Mouse (Mus musculus) heart, embryonic 10.5 days (tissue): ENCODE results near the gene Slamf7. TPM values are rescaled to one million over a fixed set of nuclear protein-coding genes. Genes with fewer than 3 reads are reported as not detected.

ENCODE experiments used
- DNase-seq: peaks from one replicate; pipeline ENCODE4 v3.0.0-alpha.2; 2017; ENCODE audit warnings: low spot score
- H3K27ac ChIP-seq: fragments of 300-500 bp; sonication (generic); 2 replicates; pipeline ENCODE4 v1.5.1; 2016; ENCODE audit warnings: mild to moderate bottlenecking
- H3K27me3 ChIP-seq: fragments of 300-500 bp; sonication (generic); 2 replicates; pipeline ENCODE4 v1.6.1; 2016; ENCODE audit warnings: mild to moderate bottlenecking; ENCODE audit not compliant: poor library complexity, insufficient read depth, severe bottlenecking
- H3K36me3 ChIP-seq: fragments of 300-500 bp; sonication (generic); 2 replicates; pipeline ENCODE4 v1.6.1; 2016; ENCODE audit warnings: mild to moderate bottlenecking, moderate library complexity
- H3K4me1 ChIP-seq: fragments of 300-500 bp; sonication (generic); 2 replicates; pipeline ENCODE4 v1.6.1; 2016; ENCODE audit warnings: mild to moderate bottlenecking
- H3K4me3 ChIP-seq: fragments of 300-500 bp; sonication (generic); 2 replicates; pipeline ENCODE4 v1.5.1; 2016; ENCODE audit warnings: mild to moderate bottlenecking, moderate library complexity
- H3K9me3 ChIP-seq: fragments of 300-500 bp; sonication (generic); 2 replicates; pipeline ENCODE4 v1.6.1; 2016; ENCODE audit warnings: mild to moderate bottlenecking, moderate library complexity
- whole genome bisulfite sequencing: fragments of 180-500 bp; shearing (Covaris S2); methylation state at CpG from one replicate; pipeline ENCODE4 v1.1.7; 2016; 5-methylcytosine and 5-hydroxymethylcytosine counted together
- polyA plus RNA-seq: library from polyadenylated mRNA; unstranded; fragments of >200 nt; fragmentation: Nextera tagmentation; extraction: Ambion mirVana; gene quantifications from 2 replicates; pipeline ENCODE4 v1.2.1, GENCODE M21; 2016

Slamf7 gene
- polyA plus RNA-seq, 1 experiment from 2014 or later, result not detected

DNA sequence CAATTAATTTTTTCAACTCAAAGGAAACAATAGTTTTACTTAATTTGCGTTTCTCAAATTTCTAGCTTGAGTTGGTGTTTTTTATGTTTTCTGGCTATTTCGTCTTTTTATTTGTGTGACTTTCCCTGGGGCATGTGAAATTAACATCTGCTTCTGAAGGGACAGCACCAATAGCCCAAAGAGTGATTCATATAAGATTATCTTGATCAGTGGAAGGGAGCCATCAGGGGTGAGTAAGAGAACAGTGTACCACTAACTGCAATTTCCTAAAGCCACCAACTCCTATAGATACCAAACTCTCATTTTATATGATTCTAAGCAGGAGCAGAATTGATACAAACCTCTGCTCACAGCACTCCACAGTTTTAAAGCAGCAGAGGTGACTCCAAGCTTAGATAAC lies 10.9 kb upstream of the Slamf7 start:
- DNase-seq, result no peak
- Histone ChIP-seq H3K27me3 (no peaks in the 10 kb centered on the region), H3K9me3 (no peaks in the 10 kb centered on the region), H3K4me3 (no peak overlapping the region), H3K4me1 (no peaks in the 10 kb centered on the region), H3K27ac (no peak overlapping the region), H3K36me3 (no peaks in the 10 kb centered on the region)
- WGBS, result 79% methylated on average over 2 of the region's 2 CpGs

GRCm38 (mm10) chr1:171661482-171661881 lies 8.6 kb upstream of the Slamf7 start:
- 75% methylated on average over 2 of the region's 2 CpGs for WGBS
- DNase-seq, result no peak
- Histone ChIP-seq H3K9me3 (no peaks in the 10 kb centered on the region), H3K4me1 (no peaks in the 10 kb centered on the region), H3K27ac (no peak overlapping the region), H3K4me3 (no peak overlapping the region), H3K27me3 (no peaks in the 10 kb centered on the region), H3K36me3 (no peaks in the 10 kb centered on the region)

- H3K27me3 ChIP-seq, result no peaks in the 10 kb centered on the region
- no peaks in the 10 kb centered on the region for H3K36me3 ChIP-seq
- WGBS, result 89% methylated on average over 1 of the region's 1 CpGs
- no peak overlapping the region for H3K27ac ChIP-seq
- no peaks in the 10 kb centered on the region for H3K4me1 ChIP-seq
- DNase-seq, result no peak
- H3K4me3 ChIP-seq, result no peak overlapping the region
- no peaks in the 10 kb centered on the region for H3K9me3 ChIP-seq
Observed at GRCm38 (mm10) chr1:171660423-171660822, 7.6 kb upstream of the Slamf7 start.

GRCm38 (mm10) chr1:171658561-171658991 lies 5.7 kb upstream of the Slamf7 start:
- WGBS, result 52% methylated on average over 5 of the region's 5 CpGs

DNA sequence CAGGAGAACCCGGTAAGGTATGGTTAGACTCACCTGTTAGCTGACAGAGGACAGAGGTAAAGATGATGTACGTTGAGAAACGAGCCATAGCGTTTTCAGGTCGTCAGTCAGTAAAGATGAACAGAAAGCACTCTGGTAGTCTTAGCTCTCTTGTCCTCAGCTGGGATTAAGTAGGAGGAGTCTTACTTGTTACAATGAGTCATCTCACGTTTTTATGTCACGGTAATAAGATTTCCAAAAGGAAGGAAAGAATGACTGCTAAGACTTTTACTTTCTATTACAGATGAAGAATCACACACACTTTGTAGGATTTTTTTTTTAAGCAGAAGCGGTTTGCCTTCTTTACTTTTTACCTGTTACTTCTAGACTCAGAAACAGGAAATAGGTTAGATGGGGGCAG lies 4.0 kb downstream of the Slamf7 start:
- H3K27me3 ChIP-seq, result no peaks in the 10 kb centered on the region
- H3K4me1 ChIP-seq, result no peaks in the 10 kb centered on the region
- DNase-seq, result no peak
- H3K36me3 ChIP-seq, result no peaks in the 10 kb centered on the region
- no peak overlapping the region for H3K4me3 ChIP-seq
- H3K9me3 ChIP-seq, result no peaks in the 10 kb centered on the region
- WGBS, result 72% methylated on average over 8 of the region's 8 CpGs
- H3K27ac ChIP-seq, result no peak overlapping the region

More at GRCm38 (mm10) chr1:171658561-171658991, 5.7 kb upstream of the Slamf7 start:
- Histone ChIP-seq H3K36me3 (no peaks in the 10 kb centered on the region), H3K4me1 (no peaks in the 10 kb centered on the region), H3K9me3 (no peaks in the 10 kb centered on the region), H3K27me3 (no peaks in the 10 kb centered on the region), H3K27ac (no peak overlapping the region), H3K4me3 (no peak overlapping the region)
- no peak for DNase-seq

GRCm38 (mm10) chr1:171647716-171648115 lies 5.1 kb downstream of the Slamf7 start:
- Histone ChIP-seq H3K27ac (no peak overlapping the region), H3K9me3 (no peaks in the 10 kb centered on the region), H3K27me3 (no peaks in the 10 kb centered on the region), H3K36me3 (no peaks in the 10 kb centered on the region), H3K4me3 (no peak overlapping the region), H3K4me1 (no peaks in the 10 kb centered on the region; the same call in 1 of the 2 replicates)
- WGBS, result 83% methylated on average over 5 of the region's 5 CpGs
- no peak for DNase-seq

- H3K27ac ChIP-seq, result no peak overlapping the region
- H3K27me3 ChIP-seq, result no peaks in the 10 kb centered on the region
- H3K4me3 ChIP-seq, result no peak overlapping the region
- H3K9me3 ChIP-seq, result no peaks in the 10 kb centered on the region
- 67% methylated on average over 5 of the region's 5 CpGs for WGBS
- DNase-seq, result no peak
- no peaks in the 10 kb centered on the region; the same call in 1 of the 2 replicates for H3K4me1 ChIP-seq
- H3K36me3 ChIP-seq, result no peaks in the 10 kb centered on the region
Observed at GRCm38 (mm10) chr1:171646429-171646940, 6.3 kb downstream of the Slamf7 start.

- peak; percentile 64 for DNase-seq
- no peak overlapping the region for H3K27ac ChIP-seq
- WGBS, result 53% methylated on average over 7 of the region's 7 CpGs
Observed at GRCm38 (mm10) chr1:171643612-171644011, 9.2 kb downstream of the Slamf7 start.

DNA sequence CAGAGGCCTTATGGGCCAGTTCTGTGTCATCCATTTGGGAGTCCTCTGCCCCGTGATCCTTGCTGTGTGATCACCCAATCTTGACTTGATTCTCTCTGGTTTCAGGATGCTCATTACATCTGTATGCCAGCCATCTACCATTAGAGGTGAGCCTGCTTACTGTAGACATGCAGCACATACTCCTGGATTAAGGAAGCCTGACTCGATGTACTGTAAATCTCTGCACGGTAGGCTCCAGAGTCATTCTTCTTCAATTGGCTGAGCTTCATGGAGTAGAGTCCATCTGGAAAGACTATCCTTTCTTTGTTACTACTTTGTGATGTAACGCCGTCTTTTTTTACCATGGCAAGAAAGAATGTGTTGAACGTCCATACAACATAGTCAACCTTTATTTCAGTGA lies 12.0 kb downstream of the Slamf7 start:
- WGBS, result 91% methylated on average over 6 of the region's 6 CpGs
- Histone ChIP-seq H3K4me1 (no peaks in the 10 kb centered on the region; the same call in 1 of the 2 replicates), H3K4me3 (no peak overlapping the region), H3K27me3 (no peaks in the 10 kb centered on the region), H3K36me3 (no peaks in the 10 kb centered on the region), H3K27ac (no peak overlapping the region), H3K9me3 (no peaks in the 10 kb centered on the region)
- DNase-seq, result peak; percentile 58

More at GRCm38 (mm10) chr1:171643612-171644011, 9.2 kb downstream of the Slamf7 start:
- no peaks in the 10 kb centered on the region for H3K27me3 ChIP-seq
- no peaks in the 10 kb centered on the region for H3K9me3 ChIP-seq
- H3K4me3 ChIP-seq, result no peak overlapping the region
- no peaks in the 10 kb centered on the region for H3K36me3 ChIP-seq
- H3K4me1 ChIP-seq, result no peaks in the 10 kb centered on the region; the same call in 1 of the 2 replicates

- Histone ChIP-seq H3K36me3 (no peaks in the 10 kb centered on the region), H3K9me3 (no peaks in the 10 kb centered on the region), H3K4me1 (no peaks in the 10 kb centered on the region; the same call in 1 of the 2 replicates), H3K27me3 (no peaks in the 10 kb centered on the region), H3K27ac (no peak overlapping the region), H3K4me3 (no peak overlapping the region)
- WGBS, result 69% methylated on average over 2 of the region's 2 CpGs
- no peak for DNase-seq
Observed at GRCm38 (mm10) chr1:171638686-171639085, 14.1 kb downstream of the Slamf7 start.

GRCm38 (mm10) chr1:171637101-171637500 lies 15.7 kb downstream of the Slamf7 start:
- H3K4me3 ChIP-seq, result no peak overlapping the region
- H3K36me3 ChIP-seq, result no peaks in the 10 kb centered on the region
- no peak for DNase-seq
- no peaks in the 10 kb centered on the region for H3K9me3 ChIP-seq
- no peak overlapping the region for H3K27ac ChIP-seq
- 67% methylated on average over 8 of the region's 8 CpGs for WGBS
- H3K4me1 ChIP-seq, result no peaks in the 10 kb centered on the region
- H3K27me3 ChIP-seq, result no peaks in the 10 kb centered on the region

DNA sequence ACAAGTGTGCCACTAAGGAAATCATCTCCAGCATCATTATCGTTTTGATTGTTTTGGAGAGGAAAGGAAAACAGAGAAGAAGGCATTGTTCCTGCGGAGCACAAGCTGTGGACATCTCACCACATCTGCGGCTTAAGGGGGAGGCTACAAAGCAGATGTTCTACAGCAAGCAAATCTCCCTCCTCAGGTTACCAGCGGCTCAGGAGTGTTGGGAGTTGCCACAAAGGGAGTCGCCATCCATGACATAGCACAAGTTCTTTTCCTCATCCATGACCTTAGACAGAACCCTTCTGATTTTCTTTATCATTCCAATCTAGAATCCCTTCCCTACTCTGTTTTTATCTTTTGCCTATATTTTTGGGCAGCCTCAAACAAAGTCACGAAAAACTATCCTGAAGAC lies 17.1 kb downstream of the Slamf7 start:
- 37% methylated on average over 6 of the region's 6 CpGs for WGBS
- no peaks in the 10 kb centered on the region for H3K27me3 ChIP-seq
- H3K4me3 ChIP-seq, result no peak overlapping the region

GRCm38 (mm10) chr1:171631447-171631846 lies 21.4 kb downstream of the Slamf7 start:
- Histone ChIP-seq H3K4me1 (no peaks in the 10 kb centered on the region; the same call in 1 of the 2 replicates), H3K9me3 (no peaks in the 10 kb centered on the region), H3K27me3 (no peaks in the 10 kb centered on the region), H3K36me3 (no peaks in the 10 kb centered on the region), H3K4me3 (no peak overlapping the region), H3K27ac (no peak overlapping the region)
- peak; percentile 13 for DNase-seq
- 55% methylated on average over 2 of the region's 2 CpGs for WGBS

More for the DNA sequence above, 17.1 kb downstream of the Slamf7 start:
- no peak overlapping the region for H3K27ac ChIP-seq
- H3K9me3 ChIP-seq, result no peaks in the 10 kb centered on the region
- no peaks in the 10 kb centered on the region; the same call in 1 of the 2 replicates for H3K4me1 ChIP-seq
- peak; percentile 35 for DNase-seq
- no peaks in the 10 kb centered on the region for H3K36me3 ChIP-seq

DNA sequence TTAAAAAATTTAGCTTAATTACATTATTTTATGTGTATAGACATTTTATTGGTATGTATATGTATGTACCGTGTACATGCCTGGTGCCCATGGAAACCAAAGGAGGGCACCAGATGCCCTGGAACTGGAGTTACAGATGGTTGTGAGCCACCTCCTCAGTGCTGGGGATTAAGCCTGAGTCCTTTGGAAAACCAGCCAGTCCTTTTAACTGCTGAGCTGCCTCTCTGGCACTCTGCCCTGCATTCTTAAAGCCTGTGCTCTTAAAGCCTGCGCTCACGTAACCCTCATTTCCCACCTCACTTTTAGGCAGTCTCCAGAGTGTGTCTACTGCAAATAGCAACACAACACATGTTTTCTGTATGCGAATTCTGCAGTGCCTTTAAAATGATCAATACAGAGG lies 21.9 kb downstream of the Slamf7 start:
- no peaks in the 10 kb centered on the region; the same call in 1 of the 2 replicates for H3K4me1 ChIP-seq
- no peaks in the 10 kb centered on the region for H3K9me3 ChIP-seq
- no peaks in the 10 kb centered on the region for H3K27me3 ChIP-seq
- H3K27ac ChIP-seq, result no peak overlapping the region
- no peaks in the 10 kb centered on the region for H3K36me3 ChIP-seq
- no peak for DNase-seq
- H3K4me3 ChIP-seq, result no peak overlapping the region
- 82% methylated on average over 4 of the region's 4 CpGs for WGBS
